Mouse (Mus musculus): Measurements from ENCODE around the gene Pcca.
A peak's percentile ranks its signal among the peaks of the same experiment; 100 is the strongest.

Gene Pcca

DNA sequence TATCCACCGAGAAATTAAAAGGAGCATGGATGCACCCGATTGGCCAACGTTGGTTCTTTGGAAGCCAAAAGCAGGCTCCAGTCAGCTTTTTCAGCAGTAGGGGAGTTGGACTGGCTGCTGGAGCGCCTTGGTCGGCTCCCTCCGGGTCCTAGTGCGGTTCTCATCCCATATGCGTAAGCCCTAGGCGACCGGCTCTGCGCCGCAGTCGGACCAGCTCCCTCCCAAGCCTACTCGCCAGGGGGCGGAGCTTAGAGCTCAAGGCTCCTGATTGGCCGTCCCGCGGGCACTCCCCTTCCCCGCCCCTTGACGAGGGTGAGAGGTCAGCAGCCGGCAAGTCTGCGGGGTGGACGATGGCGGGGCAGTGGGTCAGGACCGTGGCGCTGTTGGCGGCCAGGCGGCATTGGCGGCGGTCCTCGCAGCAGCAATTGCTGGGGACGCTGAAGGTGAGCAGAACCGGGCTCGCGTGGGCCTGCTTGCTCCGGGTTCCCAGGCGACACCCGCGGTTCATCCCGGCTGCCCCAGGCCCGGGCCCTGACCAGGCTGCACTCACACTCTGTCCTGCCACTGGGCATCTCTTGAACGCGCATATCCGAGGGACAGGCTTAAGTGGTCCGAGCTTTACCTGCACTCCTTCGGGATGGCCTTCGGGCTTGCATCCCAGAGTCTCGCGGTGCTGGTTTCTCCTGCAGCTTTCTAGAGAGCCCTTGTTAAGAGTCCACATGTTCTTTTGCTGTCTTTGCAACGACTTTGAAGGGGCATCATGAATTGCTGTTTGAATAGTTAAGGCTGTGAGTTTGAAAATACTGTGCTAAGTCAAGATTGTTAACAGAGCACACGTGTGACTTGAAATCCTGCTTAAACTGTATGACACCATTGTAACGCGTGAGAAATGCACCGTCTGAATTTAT is at the start of gene Pcca:
Gene Pcca, plus strand, starts transcription at position 308 of the 908 bp plus-strand sequence.
- DNase-seq (ENCODE audit: low read depth, low spot score) = peak; percentile 97

DNA sequence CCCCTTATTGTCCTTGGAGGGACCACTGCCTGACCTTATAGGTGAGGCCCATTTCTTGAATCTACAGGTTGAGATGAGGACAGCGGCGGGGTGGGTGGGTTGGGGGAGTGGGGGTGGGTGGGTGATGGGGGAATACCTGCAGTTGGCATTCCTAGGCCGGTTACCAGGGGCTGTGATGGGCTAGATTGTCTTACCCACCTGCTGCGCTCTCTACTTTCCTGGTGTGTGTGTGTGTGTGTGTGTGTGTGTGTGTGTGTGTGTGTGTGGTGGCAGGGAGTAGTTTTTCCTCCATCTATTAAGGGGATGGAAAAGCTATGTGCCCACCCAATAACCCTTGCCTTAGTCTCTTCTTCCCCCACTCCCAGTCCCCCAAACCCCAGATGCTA is 49.7 kb upstream of the Pcca start:
- DNase-seq (ENCODE audit: low read depth, low spot score) = no peak

DNA sequence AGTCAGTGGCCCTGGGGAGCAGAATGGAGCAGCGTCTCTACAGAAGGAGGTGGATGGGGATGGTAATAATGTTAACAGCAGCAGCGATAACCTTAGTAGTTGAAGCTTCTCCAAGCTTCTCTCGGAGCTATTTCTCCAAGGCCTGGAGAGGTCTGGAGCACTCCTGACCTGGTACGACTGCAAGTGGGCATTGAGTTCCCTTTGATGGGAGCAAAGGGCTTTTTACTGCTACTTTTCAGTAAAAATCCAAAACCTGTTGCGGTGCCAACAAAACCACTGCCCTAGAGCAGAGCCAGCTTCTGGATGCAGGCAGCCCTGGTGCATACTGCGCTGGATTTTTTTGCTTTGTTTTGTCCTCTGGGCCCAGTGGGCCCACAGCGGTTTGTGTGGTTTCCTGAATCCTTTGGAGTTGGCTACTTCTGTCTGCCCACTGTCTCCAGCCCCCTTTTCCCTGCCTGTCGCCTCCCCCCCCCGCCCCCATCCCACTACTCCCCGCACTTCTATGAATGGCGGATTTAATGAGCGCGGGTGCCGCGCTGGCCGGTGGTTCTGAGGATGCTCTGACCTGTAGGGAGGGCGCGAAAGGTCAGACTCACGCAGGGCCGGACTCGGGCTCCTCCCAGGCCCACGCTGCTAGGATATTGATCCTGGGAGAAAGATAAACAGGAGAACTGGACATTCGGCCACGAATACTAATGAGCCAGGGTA is 49.1 kb upstream of the Pcca start:
- no peak for DNase-seq (ENCODE audit: low read depth, low spot score)

DNA sequence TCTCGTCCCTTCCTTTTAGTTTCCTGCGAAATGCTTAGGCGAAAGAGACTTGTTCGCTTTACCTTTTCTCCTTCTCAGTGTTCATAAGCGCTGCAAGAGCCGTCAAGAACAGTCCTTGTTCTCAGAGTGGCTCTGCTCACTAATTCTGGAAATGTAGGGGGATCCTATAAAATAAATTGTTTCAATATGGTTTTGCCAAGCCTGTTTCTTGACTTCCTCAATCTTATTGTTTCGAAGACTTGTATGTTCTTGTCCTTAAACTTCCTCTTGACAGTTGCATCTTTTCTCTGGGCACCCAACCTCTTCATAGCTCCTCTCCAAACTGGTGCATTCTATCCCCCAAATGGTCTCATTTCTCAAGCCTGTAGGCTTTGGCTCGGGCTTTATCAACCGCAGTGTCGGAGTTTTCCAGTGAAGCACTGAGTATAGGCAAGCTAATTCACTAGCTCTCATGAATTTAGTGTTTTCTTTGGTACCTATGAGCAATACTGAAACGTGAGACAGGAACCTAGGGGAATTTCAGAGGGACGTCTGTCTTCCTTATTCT is 48.4 kb upstream of the Pcca start:
- no peak for DNase-seq (ENCODE audit: low read depth, low spot score)

DNA sequence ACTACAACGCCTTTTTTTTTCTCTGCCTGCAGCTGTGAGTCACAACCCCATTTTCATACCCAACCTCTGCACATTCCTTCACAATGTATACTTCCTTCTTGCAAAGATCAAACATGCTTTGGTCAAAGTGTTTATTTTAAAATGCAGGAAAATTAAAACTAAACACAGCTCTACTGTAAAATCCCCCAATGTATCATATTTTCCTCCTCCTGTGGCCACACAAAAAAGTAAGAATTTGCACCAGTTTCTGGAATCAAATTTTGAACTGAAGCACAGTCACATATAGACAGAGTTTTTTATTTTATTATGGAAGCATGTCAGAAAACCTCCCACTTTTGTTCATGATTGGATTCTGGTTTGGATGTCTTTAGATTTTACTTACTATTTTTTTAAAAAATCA is 47.5 kb upstream of the Pcca start:
- DNase-seq (ENCODE audit: low read depth, low spot score) = no peak

DNA sequence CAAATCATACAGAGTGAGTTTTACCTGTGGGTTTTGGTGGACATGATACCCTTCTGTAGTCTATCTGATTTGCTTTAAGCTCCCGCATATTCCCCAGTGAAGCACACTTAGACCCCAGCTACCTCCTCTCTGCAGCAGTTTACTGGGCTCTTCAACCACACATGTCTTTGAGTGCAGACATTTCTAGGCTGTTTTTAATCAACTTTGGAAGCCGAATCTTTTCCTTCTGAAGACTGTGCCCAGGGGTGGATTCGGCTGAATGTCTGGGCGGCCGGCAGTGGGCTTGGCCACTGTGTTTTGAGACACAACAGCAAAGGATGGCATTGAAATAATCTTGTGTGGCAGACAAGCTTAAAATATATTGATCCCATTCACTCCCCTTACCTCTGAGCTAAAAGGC is 46.8 kb upstream of the Pcca start:
- DNase-seq (ENCODE audit: low read depth, low spot score) = no peak

DNA sequence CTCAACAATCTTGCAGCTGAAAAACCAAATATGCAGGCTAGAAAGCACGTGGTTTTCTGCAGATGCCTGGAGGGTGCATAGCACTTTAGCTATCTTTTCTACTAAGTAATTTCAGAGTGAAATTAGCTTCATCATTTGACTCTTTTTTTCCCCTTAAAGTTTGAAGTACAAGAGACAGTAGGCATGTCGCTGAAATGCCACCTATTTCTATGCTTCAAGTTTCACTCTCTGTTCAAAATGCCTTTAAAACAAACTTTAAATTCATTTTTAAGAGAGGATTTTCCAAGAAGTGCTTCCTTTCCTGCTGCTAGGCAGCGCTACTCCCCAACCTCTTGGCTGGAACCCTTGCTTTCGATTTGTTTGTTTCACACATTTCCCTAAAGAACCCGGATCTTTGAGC is 45.1 kb upstream of the Pcca start:
- no peak for DNase-seq (ENCODE audit: low read depth, low spot score)

DNA sequence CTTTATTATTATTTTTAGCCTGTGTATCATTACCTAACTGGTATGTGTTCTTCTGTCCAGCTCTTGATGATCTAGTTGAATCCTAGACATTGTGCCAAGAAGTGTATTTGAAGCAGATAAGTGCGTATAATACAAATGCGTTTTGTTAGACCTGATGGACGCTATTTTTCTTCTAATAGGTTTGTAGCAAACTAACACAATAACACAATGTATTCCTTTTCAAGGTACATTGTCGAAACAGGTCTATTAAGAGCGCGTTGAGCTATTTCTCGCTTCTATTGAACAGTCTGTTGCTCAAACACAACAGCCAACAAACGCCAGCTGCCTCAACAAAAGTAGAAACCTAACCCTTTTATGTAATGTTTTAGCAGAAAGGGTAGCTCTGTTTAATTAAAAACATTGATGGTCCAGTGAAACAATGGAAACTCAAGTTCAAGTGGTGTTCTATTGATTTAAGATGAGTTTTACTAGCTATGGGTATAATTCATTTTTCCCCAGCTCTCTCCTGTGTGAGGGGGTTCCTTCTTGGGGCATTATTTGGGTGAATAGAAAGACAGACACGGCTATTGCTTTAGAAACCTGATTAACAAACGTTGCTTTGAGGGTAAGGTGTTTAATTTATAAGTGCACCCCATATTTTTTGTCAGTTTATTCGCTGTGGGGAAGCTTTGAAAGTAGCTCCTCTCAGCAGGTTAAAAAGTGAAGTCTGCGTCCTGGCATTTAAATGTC is 44.3 kb upstream of the Pcca start:
- DNase-seq (ENCODE audit: low read depth, low spot score) = no peak

DNA sequence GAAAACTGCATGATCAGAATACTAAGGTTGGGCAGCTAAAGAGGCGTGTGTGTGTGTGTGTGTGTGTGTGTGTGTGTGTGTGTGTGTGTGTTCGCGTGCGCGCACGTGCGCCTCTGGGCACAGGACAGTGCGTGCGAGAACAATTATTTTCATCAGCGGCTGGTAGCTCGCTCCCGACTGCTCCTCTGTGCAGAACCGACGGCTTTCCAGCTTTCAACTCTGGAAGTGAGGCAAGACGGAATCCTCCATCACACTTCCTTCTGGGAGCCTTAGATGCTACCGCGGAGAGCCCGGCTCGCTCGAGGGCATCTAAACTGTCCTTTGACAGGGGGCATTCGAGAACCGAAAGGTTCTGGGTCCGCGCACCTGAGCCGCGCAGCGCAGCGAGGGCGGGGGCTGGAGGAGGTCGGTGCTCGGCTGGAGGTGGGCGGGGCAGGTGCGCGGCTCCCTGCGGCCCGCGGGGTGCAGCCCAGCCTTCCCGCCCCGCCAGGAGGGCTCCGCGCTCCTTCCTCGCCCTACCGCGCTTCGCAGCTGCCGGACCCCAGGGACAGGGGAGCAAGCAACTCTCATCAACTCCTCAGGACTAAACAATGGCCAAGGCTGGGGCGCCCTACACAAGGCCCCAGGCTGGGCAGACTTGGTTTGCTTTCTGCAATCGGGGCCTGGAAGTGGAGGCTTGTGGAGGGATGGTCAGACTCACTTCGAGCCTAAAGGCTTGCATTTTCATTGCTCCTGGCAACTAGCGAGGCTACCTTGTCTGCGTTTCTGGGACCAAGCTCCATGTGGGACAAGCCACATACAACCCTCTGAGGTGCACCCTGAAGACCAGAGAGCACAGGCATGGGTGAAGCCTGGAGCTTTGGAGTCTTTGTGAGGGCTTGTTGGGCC is 43.4 kb upstream of the Pcca start, which contains the start of gene Gm10837:
Gene Gm10837, plus strand, starts transcription at position 146 of the 888 bp plus-strand sequence.
- DNase-seq (ENCODE audit: low read depth, low spot score) = no peak

DNA sequence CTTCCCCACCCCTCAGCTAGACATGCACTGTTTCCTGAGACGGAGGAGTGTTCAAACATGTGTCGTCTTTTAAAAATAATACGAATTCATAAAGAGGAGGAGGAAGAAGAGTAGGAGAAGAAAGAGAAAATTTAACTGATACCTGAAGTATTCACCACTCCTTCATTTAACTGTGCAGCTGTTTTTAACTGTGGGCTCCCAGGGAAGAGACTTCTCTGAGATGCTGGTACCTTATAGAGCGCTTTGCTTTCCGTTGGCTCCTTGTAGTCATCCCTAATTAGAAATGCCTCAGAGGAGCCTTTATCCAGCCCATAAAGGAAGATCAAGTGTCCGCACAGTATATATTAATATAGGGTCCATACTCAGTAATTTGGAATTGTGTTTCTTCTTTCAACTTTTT is 42.6 kb upstream of the Pcca start:
- DNase-seq (ENCODE audit: low read depth, low spot score) = no peak

DNA sequence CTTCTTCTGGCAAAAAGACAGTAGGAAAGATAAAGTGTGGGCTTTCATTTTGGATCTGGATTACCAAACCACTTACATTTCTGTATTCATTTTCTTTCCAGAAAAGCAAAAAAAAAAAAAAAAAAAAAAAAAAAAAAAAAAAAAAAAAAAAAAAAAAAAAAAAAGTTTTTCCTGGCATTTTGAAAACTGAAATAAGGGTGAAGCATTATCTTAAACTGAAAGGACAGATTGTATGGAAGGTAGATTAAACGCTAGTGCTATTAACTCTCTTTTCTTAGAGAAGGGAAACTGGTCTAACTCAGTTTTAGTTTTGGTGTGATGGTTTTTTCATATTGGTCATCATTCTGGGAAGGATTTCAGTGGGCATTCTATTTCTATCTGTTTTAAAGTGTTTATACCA is 42.1 kb upstream of the Pcca start:
- DNase-seq (ENCODE audit: low read depth, low spot score) = no peak

DNA sequence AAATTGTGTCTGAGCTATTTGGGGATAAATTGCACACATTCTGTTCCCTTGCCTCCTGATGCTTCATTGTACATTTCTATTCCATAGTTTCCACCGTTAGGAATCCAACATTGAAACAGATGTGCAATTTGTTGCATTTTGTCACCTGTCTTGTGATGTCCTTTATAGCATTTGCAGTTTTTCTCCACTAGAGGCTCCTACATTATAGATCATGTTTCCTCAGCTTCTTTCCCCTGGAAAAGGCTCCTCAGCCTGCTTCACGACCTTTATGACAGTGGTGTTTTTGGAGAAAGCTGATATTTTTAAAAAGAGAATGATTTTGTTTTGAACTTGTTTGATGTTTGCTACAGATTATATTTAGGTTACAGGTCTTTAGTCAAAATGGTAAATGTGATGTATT is 25.1 kb upstream of the Pcca start:
- DNase-seq (ENCODE audit: low read depth, low spot score) = no peak

DNA sequence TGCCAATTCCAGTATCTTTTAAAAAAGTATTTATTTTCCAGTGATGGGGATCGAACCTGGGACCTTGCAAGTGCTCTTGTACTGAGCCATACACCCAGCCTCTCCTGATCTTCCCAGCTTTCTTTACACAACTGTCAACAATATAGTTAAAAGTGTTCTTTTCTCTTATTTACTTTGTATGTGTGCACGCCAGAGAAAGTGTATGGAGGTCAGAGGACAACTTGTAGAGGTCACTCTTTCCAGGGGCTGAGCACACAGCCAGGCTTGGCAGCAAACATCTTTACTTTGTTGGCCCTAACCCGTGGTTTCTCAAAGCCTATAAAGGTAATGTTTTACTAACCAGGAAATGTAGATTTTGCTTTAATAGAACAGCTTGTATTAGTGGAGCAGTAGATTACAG is 22.6 kb upstream of the Pcca start:
- no peak for DNase-seq (ENCODE audit: low read depth, low spot score)

DNA sequence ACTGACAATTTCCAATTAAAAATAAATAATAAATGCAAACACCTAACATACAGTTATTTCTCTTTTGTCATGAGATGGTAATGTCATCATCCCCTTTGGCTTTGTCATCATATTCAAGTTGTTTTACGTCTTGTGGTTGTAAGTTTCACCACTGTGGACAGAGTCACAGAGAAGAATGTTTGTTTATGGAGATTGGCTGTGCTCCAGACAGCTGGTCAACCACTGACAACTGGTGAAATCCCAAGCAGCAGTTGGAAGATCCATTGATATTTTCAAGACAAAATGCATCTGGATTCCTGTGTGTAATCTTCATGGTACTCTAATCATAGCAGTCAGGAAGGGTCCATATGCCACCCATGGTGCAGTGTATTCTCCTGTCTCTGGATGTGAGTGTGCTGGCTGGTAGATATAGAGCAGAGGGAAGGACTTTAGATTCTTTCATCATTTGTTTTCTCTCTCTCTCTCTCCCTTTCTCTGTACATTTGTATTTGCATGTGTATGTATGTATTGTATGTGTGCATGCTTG is 20.6 kb upstream of the Pcca start:
- DNase-seq (ENCODE audit: low read depth, low spot score) = no peak

DNA sequence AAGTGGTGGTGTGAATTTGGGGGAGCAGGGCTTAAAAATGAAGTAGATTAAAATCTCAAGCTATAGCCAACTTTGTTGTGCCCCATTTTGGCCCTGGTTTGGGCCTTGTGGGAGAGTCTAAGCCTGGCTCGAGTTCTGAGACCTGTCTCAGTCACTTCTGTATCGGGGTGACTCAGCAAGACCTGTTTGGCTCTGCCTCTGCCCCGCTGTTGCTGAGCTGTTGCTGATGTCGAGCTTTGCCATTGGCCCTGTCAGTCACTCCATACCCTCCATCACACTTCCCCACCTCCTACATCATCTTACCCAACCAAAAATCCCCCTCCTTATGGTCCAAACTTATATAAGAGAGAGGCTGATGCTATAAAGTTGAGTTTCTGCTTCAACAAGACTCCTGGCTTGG is 5.6 kb upstream of the Pcca start:
- no peak for DNase-seq (ENCODE audit: low read depth, low spot score)

DNA sequence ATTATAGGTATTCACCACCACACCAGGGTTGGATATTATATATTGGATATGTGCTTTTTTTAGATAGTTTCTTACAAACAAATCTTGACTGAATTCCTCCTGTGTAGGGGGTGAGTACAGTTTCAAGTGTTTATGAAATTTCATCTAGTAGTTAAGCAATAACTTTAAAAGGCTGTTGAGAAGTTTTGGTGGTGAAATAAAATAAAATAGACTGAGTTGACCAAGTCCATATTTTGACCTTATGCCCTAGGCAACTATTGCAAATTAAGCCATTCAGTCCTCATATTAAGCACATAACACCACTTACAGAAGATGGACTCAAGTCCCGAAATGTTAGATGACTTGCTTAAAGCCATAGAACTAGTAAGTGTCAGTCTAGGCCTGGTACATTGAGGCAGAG is 1.9 kb downstream of the Pcca start:
- no peak for DNase-seq (ENCODE audit: low read depth, low spot score)

DNA sequence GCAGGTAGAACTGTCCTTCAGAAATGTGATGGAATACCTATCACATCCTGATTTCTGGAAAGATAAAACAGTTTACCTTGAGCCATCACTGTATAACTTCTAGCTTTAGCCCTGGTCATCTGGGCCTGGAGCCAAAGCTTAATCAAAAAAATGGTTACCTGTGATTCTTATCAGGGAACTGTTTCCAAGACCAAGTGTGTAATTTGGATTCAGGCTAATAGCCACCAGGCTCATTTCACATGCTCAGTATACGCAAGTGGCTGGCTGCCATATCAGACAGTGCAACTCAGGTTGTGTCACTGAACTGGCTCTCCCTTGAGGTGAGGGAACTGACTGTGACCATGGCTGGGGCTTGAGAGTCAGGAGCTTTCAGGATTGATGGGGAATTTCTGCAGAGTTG is 14.3 kb downstream of the Pcca start:
- no peak for DNase-seq (ENCODE audit: low read depth, low spot score)

DNA sequence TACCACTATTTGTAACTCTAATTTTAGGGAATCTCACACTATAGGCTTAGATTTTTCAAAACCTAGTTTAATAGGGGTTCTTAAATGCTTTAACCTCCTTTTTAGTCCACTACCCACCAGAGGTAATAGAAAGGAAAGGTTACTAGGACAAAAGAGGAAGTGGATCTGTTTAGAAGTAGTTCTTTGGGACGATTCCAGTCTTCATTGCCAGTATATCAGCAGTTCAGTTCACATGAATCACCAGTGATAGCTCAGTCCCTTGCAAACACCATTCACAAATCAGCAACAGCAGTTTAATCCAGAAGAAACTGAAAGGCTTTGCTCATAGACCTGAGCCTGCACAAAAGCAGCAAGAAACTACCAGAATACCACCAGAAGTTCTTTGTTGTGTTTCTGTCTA is 14.8 kb downstream of the Pcca start:
- DNase-seq (ENCODE audit: low read depth, low spot score) = no peak

DNA sequence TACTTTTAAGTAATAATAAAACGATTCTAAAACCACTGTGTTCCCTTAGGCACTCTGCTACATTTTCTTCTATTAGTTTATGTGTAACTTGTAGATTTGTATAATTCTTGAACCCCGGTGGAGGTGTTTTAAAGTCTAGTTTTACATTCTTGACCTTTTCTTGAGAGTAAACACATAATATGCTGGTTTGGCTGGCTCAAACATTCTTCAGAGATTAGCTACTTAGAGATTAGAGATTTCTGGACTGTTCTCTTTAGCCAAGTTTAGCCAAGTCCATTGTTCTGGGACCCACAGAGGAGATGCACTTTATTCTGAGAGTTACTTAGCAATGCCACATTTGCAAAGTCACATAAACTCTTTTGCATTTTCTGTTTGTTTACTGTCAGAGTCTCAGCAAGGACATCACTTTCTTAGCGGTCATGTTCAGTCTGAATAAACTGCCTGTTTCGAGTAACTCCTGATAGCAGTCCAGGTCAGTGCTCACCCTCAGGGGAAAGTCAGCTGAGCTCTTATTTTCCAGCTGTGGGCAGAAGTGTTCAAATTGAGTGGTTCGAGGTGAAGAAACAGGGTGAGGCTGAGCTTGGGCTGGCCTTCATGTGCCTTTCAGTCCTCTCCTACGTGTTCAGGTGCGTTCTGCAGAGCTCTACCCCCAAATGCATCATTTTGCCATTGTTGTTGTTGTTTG is 18.8 kb downstream of the Pcca start:
- no peak for DNase-seq (ENCODE audit: low read depth, low spot score)

DNA sequence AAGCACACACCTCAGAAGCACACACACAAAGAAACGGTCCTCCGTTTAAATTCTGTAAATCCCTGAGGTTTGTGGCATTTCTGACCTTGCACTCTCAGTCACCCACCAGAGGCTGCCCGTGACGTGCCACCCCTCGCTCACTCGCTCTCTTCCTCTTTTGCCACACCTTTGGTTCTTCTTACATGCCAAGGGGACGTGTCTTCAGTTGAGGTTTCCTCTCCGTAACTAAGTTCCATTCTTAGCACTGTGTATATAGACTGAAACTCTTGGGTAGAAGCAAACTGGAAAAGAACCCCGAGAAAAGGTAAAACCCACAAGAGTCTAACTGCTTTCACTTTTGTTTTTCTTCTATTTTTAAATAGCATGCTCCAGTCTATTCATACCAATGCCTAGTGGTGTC is 23.2 kb downstream of the Pcca start:
- no peak for DNase-seq (ENCODE audit: low read depth, low spot score)
